Mouse (Mus musculus) neural tube, embryonic 12.5 days (tissue): ENCODE measurements at regions not wholly inside any gene's neighbourhood (a gene's known extent, or its start where the extent isn't known, plus 50 kb on each side); places are given as distances from the start of the nearest gene placed in this dataset.

ENCODE experiments used
- ATAC-seq: fragments of 200-750 bp; cut with Nextera tagmentation; 2 replicates; pipeline ENCODE4 v1.8.0; 2017; ENCODE audit warnings: low read depth, mild to moderate bottlenecking, moderate TSS enrichment, moderate library complexity; ENCODE audit not compliant: low FRiP score
- H3K27ac ChIP-seq: fragments of 300-500 bp; sonication (generic); 2 replicates; pipeline ENCODE4 v1.5.1; 2016
- H3K27me3 ChIP-seq: fragments of 300-500 bp; sonication (generic); replicated peaks from 2 replicates; pipeline ENCODE4 v1.6.1; 2016; ENCODE audit warnings: mild to moderate bottlenecking
- H3K36me3 ChIP-seq: fragments of 300-500 bp; sonication (generic); 2 replicates; pipeline ENCODE4 v1.6.1; 2016; ENCODE audit warnings: mild to moderate bottlenecking
- H3K4me1 ChIP-seq: fragments of 300-500 bp; sonication (generic); 2 replicates; pipeline ENCODE4 v1.6.1; 2016
- H3K4me2 ChIP-seq: fragments of 300-500 bp; sonication (generic); replicated peaks from 2 replicates; pipeline ENCODE4 v1.6.1; 2016; ENCODE audit warnings: mild to moderate bottlenecking
- H3K4me3 ChIP-seq: fragments of 300-500 bp; sonication (generic); 2 replicates; pipeline ENCODE4 v1.5.1; 2016
- H3K9ac ChIP-seq: fragments of 300-500 bp; sonication (generic); 2 replicates; pipeline ENCODE4 v1.6.1; 2016; ENCODE audit warnings: mild to moderate bottlenecking
- H3K9me3 ChIP-seq: fragments of 300-500 bp; sonication (generic); 2 replicates; pipeline ENCODE4 v1.6.1; 2016; ENCODE audit warnings: mild to moderate bottlenecking
- WGBS: fragments of 180-500 bp; shearing (Covaris S2); methylation state at CpG from one replicate; pipeline ENCODE4 v1.1.7; 2016; 5-methylcytosine and 5-hydroxymethylcytosine counted together

DNA sequence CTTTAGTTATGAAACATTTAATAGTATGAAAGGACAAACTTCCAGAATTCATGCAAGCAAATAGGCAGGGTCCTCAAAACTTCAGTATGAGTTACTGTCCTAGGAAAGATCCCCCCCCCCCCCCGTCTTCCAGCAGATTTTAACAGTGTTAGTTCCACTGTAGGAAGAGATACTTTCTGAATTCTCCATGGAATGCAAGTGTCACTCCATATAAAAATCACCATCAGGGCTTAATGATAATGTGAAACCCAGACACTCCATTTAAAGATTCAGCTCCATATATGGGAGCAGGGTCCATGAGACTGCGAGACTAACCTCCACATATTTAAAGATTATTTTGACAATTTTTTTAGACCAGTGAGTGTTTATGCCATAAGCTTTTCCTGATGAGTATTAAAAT, 282.1 kb downstream of the Gm10283 start:
- H3K4me2 ChIP-seq, result no peak overlapping the region
- H3K36me3 ChIP-seq, result no peaks in the 10 kb centered on the region
- no peaks in the 10 kb centered on the region for H3K4me1 ChIP-seq
- no peak overlapping the region for H3K4me3 ChIP-seq
- 89% methylated on average over 2 of the region's 2 CpGs for whole genome bisulfite sequencing
- no peak for ATAC-seq
- H3K9me3 ChIP-seq, result no peaks in the 10 kb centered on the region
- H3K9ac ChIP-seq, result no peak overlapping the region
- H3K27me3 ChIP-seq, result no peaks in the 10 kb centered on the region
- H3K27ac ChIP-seq, result no peak overlapping the region

DNA sequence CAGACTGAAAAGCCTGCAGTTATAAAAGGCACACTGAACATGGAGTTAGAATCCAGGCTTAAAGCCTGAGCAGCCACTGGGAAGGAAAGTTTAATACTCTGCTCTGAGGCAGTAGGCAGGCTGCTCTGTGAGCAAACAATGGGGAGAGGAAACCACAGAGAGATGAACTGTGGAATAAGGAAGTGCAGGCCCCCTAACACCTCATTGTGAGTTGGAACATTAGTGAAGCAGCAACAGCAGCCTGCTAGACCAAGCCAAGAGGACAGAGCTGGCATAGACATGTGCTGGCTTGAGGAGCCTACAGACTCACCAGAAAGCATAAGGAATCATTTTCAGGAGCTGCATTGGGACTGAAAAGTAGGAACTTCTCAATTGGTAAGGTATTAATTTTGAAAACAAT, 307.4 kb downstream of the Gm10283 start:
- no peak overlapping the region for H3K9ac ChIP-seq
- no peaks in the 10 kb centered on the region for H3K36me3 ChIP-seq
- H3K27ac ChIP-seq, result no peak overlapping the region
- ATAC-seq, result no peak
- H3K4me3 ChIP-seq, result no peak overlapping the region
- H3K4me1 ChIP-seq, result no peaks in the 10 kb centered on the region
- no peaks in the 10 kb centered on the region for H3K27me3 ChIP-seq
- H3K4me2 ChIP-seq, result no peak overlapping the region
- H3K9me3 ChIP-seq, result no peaks in the 10 kb centered on the region

DNA sequence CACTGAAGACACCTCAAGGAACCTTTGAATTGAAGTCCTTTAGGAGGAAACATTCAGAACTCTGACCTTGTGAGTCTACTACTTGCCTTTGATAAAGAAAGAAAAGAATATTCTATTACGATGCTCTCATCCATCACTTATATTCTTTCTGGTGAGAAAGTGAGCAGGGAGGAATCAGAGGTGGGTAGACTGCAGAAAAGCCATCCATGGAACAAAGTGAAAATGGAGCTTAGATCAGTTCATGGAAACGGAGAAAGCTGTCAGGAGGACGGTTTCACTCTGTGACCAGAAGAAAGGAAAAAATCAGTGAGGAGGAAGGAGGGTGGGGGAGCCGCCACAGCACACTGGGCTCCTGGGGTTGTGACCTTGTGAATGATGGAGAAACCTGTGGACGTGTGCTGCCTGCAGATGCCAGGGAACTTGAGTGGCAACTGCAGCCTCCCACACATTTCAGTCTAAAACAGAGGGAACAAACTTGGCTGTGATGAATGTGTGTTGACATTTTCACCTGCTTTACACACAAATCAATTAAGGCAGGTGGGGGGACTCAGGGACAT, 335.2 kb downstream of the Gm10283 start:
- 64% methylated on average over 5 of the region's 5 CpGs for WGBS
- Histone ChIP-seq H3K27ac (no peak overlapping the region), H3K9ac (no peak overlapping the region), H3K9me3 (no peaks in the 10 kb centered on the region), H3K36me3 (no peaks in the 10 kb centered on the region), H3K4me2 (no peak overlapping the region), H3K4me3 (no peak overlapping the region), H3K27me3 (no peaks in the 10 kb centered on the region), H3K4me1 (no peaks in the 10 kb centered on the region)
- no peak for ATAC-seq
